Mouse (Mus musculus): ENCODE measurements around the gene Sufu.

DNA sequence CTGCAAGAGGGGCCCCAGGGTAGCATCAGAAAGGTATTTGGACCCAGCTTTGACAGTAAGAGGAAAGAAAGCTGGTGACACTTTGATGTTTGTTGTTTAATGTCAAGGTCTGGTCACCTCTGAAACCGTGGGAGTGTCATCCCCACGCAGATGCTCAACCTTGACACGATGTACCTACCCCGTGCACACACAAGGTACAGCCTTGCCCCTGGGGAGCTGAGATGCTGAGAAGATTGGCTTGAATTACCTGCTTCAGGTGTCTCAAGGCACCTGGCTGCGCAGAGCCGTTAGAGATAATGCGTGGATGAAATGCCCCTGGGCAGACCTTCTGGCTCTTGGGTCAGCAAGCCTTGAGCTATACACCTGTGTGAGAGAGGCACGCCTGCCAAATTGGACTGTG is 17.8 kb downstream of the Sufu start:
- no peak for TF ChIP-seq CTCF (IDR thresholded peaks at IDR 0.05; ENCODE audit: low read depth, low read length)
- TF ChIP-seq GATA1 (IDR thresholded peaks at IDR 0.05; ENCODE audit: borderline replicate concordance, low read length): no peak
- TF ChIP-seq TAL1 (conservative IDR thresholded peaks at IDR 0.05; ENCODE audit: low read depth, low read length): no peak
